Mouse (Mus musculus) heart, adult 2 months (tissue): ENCODE data around the gene Arid3b. TPM values are rescaled to one million over a fixed set of nuclear protein-coding genes. Genes with fewer than 3 reads are reported as not detected.
A peak's percentile ranks its signal among the peaks of the same experiment; 100 is the strongest.

Experiments used
- DNase-seq, 2 experiments: peaks; one replicate each; pipeline ENCODE4 v3.0.0; 2021
- H3K27ac ChIP-seq: fragments of 200-600 bp; 2 replicates; pipeline ENCODE4 v1.8.1; 2022
- H3K27me3 ChIP-seq: fragments of 200-500 bp; 2 replicates; pipeline ENCODE4 v1.6.1; 2012; ENCODE audit warnings: mild to moderate bottlenecking, low read length, inconsistent platforms, mixed read lengths; ENCODE audit not compliant: control insufficient read depth, insufficient read depth
- H3K36me3 ChIP-seq: fragments of 200-500 bp; 2 replicates; pipeline ENCODE4 v1.6.1; 2012; ENCODE audit warnings: low read length, inconsistent platforms; ENCODE audit not compliant: control insufficient read depth, insufficient read depth
- H3K4me1 ChIP-seq: fragments of 200-500 bp; 2 replicates; pipeline ENCODE4 v1.6.1; 2011; ENCODE audit warnings: low read length; ENCODE audit not compliant: control insufficient read depth, insufficient read depth
- H3K4me3 ChIP-seq: fragments of 200-600 bp; 2 replicates; pipeline ENCODE4 v1.8.1; 2022
- H3K79me2 ChIP-seq: fragments of 200-500 bp; replicated peaks from 2 replicates; pipeline ENCODE4 v1.6.1; 2012; ENCODE audit warnings: mild to moderate bottlenecking, inconsistent platforms, low read length, moderate library complexity, mixed read lengths; ENCODE audit not compliant: control insufficient read depth, insufficient read depth
- H3K9ac ChIP-seq: fragments of 200-500 bp; 2 replicates; pipeline ENCODE4 v1.6.1; 2012; ENCODE audit warnings: low read depth, mild to moderate bottlenecking, control low read depth, inconsistent platforms, low read length, mixed read lengths
- CTCF ChIP-seq: fragments of 200-600 bp; IDR thresholded peaks from 2 replicates; pipeline ENCODE4 v1.8.1; 2022; ENCODE audit warnings: antibody characterized with exemption, mild to moderate bottlenecking, moderate library complexity
- EP300 ChIP-seq: fragments of 200-500 bp; IDR thresholded peaks from 2 replicates; pipeline ENCODE4 v1.6.1; 2011; ENCODE audit warnings: low read depth, low read length, control low read depth; ENCODE audit not compliant: insufficient read depth
- POLR2A ChIP-seq: fragments of 200-500 bp; IDR thresholded peaks from 2 replicates; pipeline ENCODE4 v1.6.1; 2011; ENCODE audit warnings: mild to moderate bottlenecking, low read depth, low read length, control low read depth; ENCODE audit not compliant: insufficient read depth
- WGBS: fragments of 180-500 bp; shearing (Covaris S2); methylation state at CpG from one replicate; pipeline ENCODE4 v1.1.7; 2018; 5-methylcytosine and 5-hydroxymethylcytosine counted together
- intact Hi-C: fragments of 180-260 bp; cut with DNase I; formaldehyde crosslinking; loops from one replicate; pipeline ENCODE4 v1.15.1; 2025
- polyA plus RNA-seq: library from polyadenylated mRNA; depleted of rRNA; stranded (reverse); fragments of >200 nt; gene quantifications from 2 replicates; pipeline ENCODE4 v1.2.3, GENCODE M21; 2012
- total RNA-seq, 2 experiments: library from RNA; stranded (reverse); gene quantifications; 2 replicates each; pipeline ENCODE4 v1.2.3; 2021

The Arid3b gene
- total and polyA plus RNA-seq, 3 experiments: 3.6 to 4.6 (median 4.0) TPM

GRCm38 (mm10) chr9:57803839-57804238, 32.8 kb downstream of the Arid3b start:
- no peak for TF ChIP-seq EP300
- TF ChIP-seq POLR2A: no peak
- TF ChIP-seq CTCF: no peak
- H3K36me3 ChIP-seq: no peaks in the 10 kb centered on the region
- no peak overlapping the region for H3K9ac ChIP-seq
- peaks cover 3% of the 10 kb centered on the region for H3K4me1 ChIP-seq
- WGBS: 40% methylated on average over 4 of the region's 4 CpGs
- intact Hi-C loops: no loop called here
- no peaks in the 10 kb centered on the region for H3K79me2 ChIP-seq
- H3K27ac ChIP-seq: no peak overlapping the region
- no peaks in the 10 kb centered on the region for H3K27me3 ChIP-seq
- no peak overlapping the region for H3K4me3 ChIP-seq
- DNase-seq: no peak

GRCm38 (mm10) chr9:57803047-57803446, 33.5 kb downstream of the Arid3b start:
- intact Hi-C loops: no loop called here
- Histone ChIP-seq H3K36me3 (no peaks in the 10 kb centered on the region), H3K79me2 (no peaks in the 10 kb centered on the region), H3K9ac (no peak overlapping the region), H3K27ac (no peak overlapping the region), H3K4me1 (peaks cover 3% of the 10 kb centered on the region), H3K4me3 (no peak overlapping the region), H3K27me3 (no peaks in the 10 kb centered on the region)
- TF ChIP-seq POLR2A: no peak
- no peak for TF ChIP-seq EP300
- TF ChIP-seq CTCF: no peak
- WGBS: 64% methylated on average over 3 of the region's 3 CpGs
- DNase-seq: no peak

DNA sequence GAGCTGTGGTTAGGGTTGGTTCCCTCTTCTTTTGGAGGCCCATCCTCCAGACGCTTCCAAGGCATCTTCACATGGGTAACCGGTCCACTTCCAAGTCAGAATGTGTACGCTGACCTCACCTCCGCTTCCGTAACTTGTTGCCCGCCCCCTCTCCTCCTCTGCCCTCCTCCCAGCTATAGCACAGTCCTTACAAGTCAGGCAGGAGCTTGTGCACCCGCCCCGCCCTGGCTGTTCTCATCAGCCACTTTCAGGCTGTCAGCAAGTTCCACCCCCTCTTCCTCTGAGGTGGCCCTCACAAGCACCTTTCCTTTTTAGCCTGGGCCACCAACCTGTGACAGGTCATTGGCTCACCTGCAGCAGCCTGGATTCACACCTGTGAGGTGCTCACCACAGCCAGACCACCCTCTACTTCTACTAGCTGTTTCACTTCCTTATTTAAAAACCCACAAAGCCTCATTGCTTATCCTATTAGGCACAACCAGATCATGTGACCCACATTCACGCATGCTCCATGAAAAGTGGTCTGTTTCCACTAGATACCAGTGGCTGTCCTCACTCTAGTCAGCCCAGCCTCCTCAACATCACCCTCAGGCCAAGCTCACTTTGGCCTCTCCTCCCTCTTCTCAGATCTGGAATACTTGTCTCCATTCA, 36.1 kb downstream of the Arid3b start:
- no peak for DNase-seq
- peaks cover 3% of the 10 kb centered on the region for H3K4me1 ChIP-seq
- no peaks in the 10 kb centered on the region for H3K27me3 ChIP-seq
- H3K9ac ChIP-seq: no peak overlapping the region
- H3K27ac ChIP-seq: no peak overlapping the region
- H3K4me3 ChIP-seq: no peak overlapping the region
- no peak for TF ChIP-seq POLR2A
- TF ChIP-seq EP300: no peak
- no peak for TF ChIP-seq CTCF
- WGBS: 81% methylated on average over 9 of the region's 9 CpGs
- H3K79me2 ChIP-seq: no peaks in the 10 kb centered on the region
- intact Hi-C loops: no loop called here
- no peaks in the 10 kb centered on the region for H3K36me3 ChIP-seq

DNA sequence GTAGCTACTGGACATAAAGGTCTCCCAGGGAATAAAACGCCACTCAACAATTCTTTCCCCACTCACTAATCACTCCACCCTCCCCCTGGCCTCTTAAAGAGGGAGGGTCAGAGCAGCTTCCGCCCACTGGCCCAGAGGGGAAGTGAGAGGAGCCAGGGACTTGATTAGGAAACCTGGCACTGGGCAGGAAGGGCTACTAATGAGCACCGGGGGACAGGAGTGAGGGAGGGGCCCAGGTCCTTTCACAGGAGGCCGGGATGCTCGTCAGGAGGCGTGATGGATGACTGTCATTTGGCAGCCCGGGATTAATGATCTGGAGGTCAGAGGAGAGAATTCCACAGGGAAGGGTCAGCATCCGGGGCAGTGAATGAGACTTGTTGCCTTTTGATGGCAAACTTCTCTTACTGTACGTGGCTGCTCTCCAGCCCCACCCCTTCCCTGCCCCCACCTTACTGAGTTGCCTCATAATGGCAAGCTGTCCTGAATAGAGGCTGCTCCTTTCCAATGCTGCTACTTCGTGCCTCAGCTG, 37.8 kb downstream of the Arid3b start:
- H3K36me3 ChIP-seq: no peaks in the 10 kb centered on the region
- H3K9ac ChIP-seq: no peak overlapping the region
- peak; percentile 38 to 59 for DNase-seq
- WGBS: 21% methylated on average over 10 of the region's 10 CpGs
- H3K4me1 ChIP-seq: peaks cover 2% of the 10 kb centered on the region
- no peak overlapping the region for H3K27ac ChIP-seq
- 0 out of 2 replicates have a peak, but pooled peaks have one; percentile 36 for TF ChIP-seq EP300
- no peak for TF ChIP-seq CTCF
- H3K79me2 ChIP-seq: no peaks in the 10 kb centered on the region
- H3K4me3 ChIP-seq: no peak overlapping the region
- intact Hi-C loops: loop anchor here (5.0 kb wide), 1 partner anchor 34 kb away; no protein-coding TSS in a partner anchor
- H3K27me3 ChIP-seq: no peaks in the 10 kb centered on the region

GRCm38 (mm10) chr9:57797456-57797855, 39.1 kb downstream of the Arid3b start:
- Histone ChIP-seq H3K4me3 (no peak overlapping the region), H3K36me3 (no peaks in the 10 kb centered on the region), H3K9ac (no peak overlapping the region), H3K27me3 (no peaks in the 10 kb centered on the region), H3K79me2 (no peaks in the 10 kb centered on the region), H3K27ac (no peak overlapping the region), H3K4me1 (peaks cover 2% of the 10 kb centered on the region)
- DNase-seq: no peak
- TF ChIP-seq EP300 (no peak), CTCF (no peak), POLR2A (no peak)
- WGBS: 98% methylated on average over 8 of the region's 8 CpGs
- intact Hi-C loops: loop anchor here (5.0 kb wide), 1 partner anchor 35 kb away; no protein-coding TSS in a partner anchor

GRCm38 (mm10) chr9:57789733-57790132, 46.9 kb downstream of the Arid3b start:
- 81% methylated on average over 3 of the region's 3 CpGs for WGBS
- Histone ChIP-seq H3K4me3 (no peak overlapping the region), H3K27me3 (no peaks in the 10 kb centered on the region), H3K4me1 (no peaks in the 10 kb centered on the region), H3K9ac (no peak overlapping the region), H3K36me3 (no peaks in the 10 kb centered on the region), H3K27ac (no peak overlapping the region), H3K79me2 (no peaks in the 10 kb centered on the region)
- intact Hi-C loops: no loop called here
- TF ChIP-seq POLR2A (no peak), EP300 (no peak), CTCF (no peak)
- no peak for DNase-seq
